Mouse (Mus musculus): ENCODE data around the gene Tmem150a.

Gene Tmem150a

DNA sequence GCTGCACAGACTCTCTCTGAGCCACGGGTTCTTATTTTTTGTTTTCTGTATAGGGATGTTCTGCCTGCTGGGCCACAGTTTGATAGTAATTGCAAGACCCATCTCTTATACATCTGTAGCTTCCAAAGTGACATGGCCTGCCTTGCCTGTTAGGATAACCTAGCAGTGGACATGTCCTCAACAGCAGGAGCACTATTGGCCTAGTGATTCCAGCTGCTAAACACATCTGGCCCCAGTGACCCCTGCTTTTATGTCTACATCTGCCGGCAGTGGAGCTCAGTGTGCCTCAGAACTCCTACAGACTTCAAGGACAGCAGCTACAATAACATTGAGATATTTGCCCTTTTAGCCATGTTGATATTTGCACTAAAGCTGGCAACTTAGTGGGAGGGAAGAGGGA is 44.7 kb downstream of the Tmem150a start:
- no peak for DNase-seq (ENCODE audit: low read depth, low spot score)

GRCm38 (mm10) chr6:72401875-72402274 is 46.6 kb downstream of the Tmem150a start:
- DNase-seq (ENCODE audit: low read depth, low spot score) = peak; percentile 73

GRCm38 (mm10) chr6:72405356-72405755 is 50.1 kb downstream of the Tmem150a start:
- DNase-seq (ENCODE audit: low read depth, low spot score) = no peak

- DNase-seq (ENCODE audit: low read depth, low spot score) = peak; percentile 89
Observed at GRCm38 (mm10) chr6:72407119-72407518, 51.9 kb downstream of the Tmem150a start.
